Mouse (Mus musculus) MEL-GATA-1-ER (cell line): ENCODE data around the gene Stxbp5l.
"Not testable (repeated sequence)": the region's sequence is repeated elsewhere in the genome, so short reads cannot be mapped to it uniquely, and the experiment has no call there.

Source experiments
- DNase-seq: peaks from one replicate; pipeline ENCODE4 v3.0.0-alpha.2; 2012; ENCODE audit warnings: low read depth; ENCODE audit errors: extremely low read depth

Gene Stxbp5l

GRCm38 (mm10) chr16:37292593-37292992, 92.2 kb downstream of the Stxbp5l start:
- no peak for DNase-seq

- no peak for DNase-seq
These were observed 104.6 kb downstream of the Stxbp5l start for GRCm38 (mm10) chr16:37280206-37280605.

GRCm38 (mm10) chr16:37273681-37274080, 111.1 kb downstream of the Stxbp5l start:
- no peak for DNase-seq

- no peak for DNase-seq
These were observed 123.1 kb downstream of the Stxbp5l start for GRCm38 (mm10) chr16:37261678-37262077.

GRCm38 (mm10) chr16:37219151-37219550, 165.6 kb downstream of the Stxbp5l start:
- no peak for DNase-seq

GRCm38 (mm10) chr16:37208783-37209182, 176.0 kb downstream of the Stxbp5l start:
- DNase-seq = no peak

- DNase-seq = no peak
These were observed 190.6 kb downstream of the Stxbp5l start for GRCm38 (mm10) chr16:37194152-37194551.

GRCm38 (mm10) chr16:37125190-37125589, 259.6 kb downstream of the Stxbp5l start:
- DNase-seq = not testable (repeated sequence)

- DNase-seq = peak; percentile 4
These were observed 275.5 kb downstream of the Stxbp5l start for GRCm38 (mm10) chr16:37109285-37109684.

- no peak for DNase-seq
These were observed 276.0 kb downstream of the Stxbp5l start for GRCm38 (mm10) chr16:37108763-37109162.

GRCm38 (mm10) chr16:37094169-37094833, 290.5 kb downstream of the Stxbp5l start:
- no peak for DNase-seq

- no peak for DNase-seq
These were observed 295.1 kb downstream of the Stxbp5l start for GRCm38 (mm10) chr16:37089648-37090047.

GRCm38 (mm10) chr16:37072354-37072753, 312.4 kb downstream of the Stxbp5l start:
- peak; percentile 5 for DNase-seq
